Mouse (Mus musculus) bone marrow macrophage, adult 2 months (primary cell): ENCODE data around the gene Ythdf1. TPM values are rescaled to one million over a fixed set of nuclear protein-coding genes. Genes with fewer than 3 reads are reported as not detected.

Experiments
- H3K27ac ChIP-seq: 2 replicates; pipeline ENCODE4 v1.5.1; 2012; ENCODE audit warnings: low read depth, low read length; ENCODE audit not compliant: insufficient read depth
- H3K4me1 ChIP-seq: 2 replicates; pipeline ENCODE4 v1.6.1; 2012; ENCODE audit warnings: low read length; ENCODE audit not compliant: control insufficient read depth, insufficient read depth
- H3K4me3 ChIP-seq: 2 replicates; pipeline ENCODE4 v1.5.1; 2012; ENCODE audit warnings: mild to moderate bottlenecking, low read length, moderate library complexity; ENCODE audit not compliant: insufficient read depth
- CTCF ChIP-seq: IDR thresholded peaks from 2 replicates; pipeline ENCODE4 v1.5.1; 2012; ENCODE audit warnings: low read depth, mild to moderate bottlenecking, low read length, moderate library complexity
- POLR2A ChIP-seq: IDR thresholded peaks from 2 replicates; pipeline ENCODE4 v1.6.1; 2012; ENCODE audit warnings: mild to moderate bottlenecking, low read depth, low read length, borderline replicate concordance
- polyA plus RNA-seq: library from polyadenylated mRNA; stranded (reverse); fragments of >200 nt; gene quantifications from 2 replicates; pipeline ENCODE4 v1.2.4, GENCODE M21; 2012; ENCODE audit not compliant: missing spikeins, insufficient read depth, insufficient read length

Gene Ythdf1
- polyA plus RNA-seq: 32.4 and 34.0 TPM in 2 replicates

- H3K4me1 ChIP-seq: peaks cover 15% of the 10 kb centered on the region
- H3K4me3 ChIP-seq: peak within 1 kb of the TSS; percentile 91
- no peak for TF ChIP-seq CTCF
- TF ChIP-seq POLR2A: no peak
- peak within 1 kb of the TSS; percentile 21; the same call in 1 of the 2 replicates for H3K27ac ChIP-seq
Observed at GRCm38 (mm10) chr2:180920810-180921400, at the start of gene Ythdf1. TSS of gene Ythdf1 (minus strand) at chr2:180920949.

GRCm38 (mm10) chr2:180967010-180967763, 46.4 kb upstream of the Ythdf1 start, which contains the start of gene Arfgap1:
TSS of gene Arfgap1 (plus strand) at chr2:180967225.
- peak; percentile 58; the same call in 1 of the 2 replicates for TF ChIP-seq POLR2A
- no peak for TF ChIP-seq CTCF
- peaks cover 32% of the 10 kb centered on the region for H3K4me1 ChIP-seq
- H3K4me3 ChIP-seq: peak within 1 kb of the TSS; percentile 98
- peak within 1 kb of the TSS; percentile 83 for H3K27ac ChIP-seq

GRCm38 (mm10) chr2:180966092-180966882, 45.5 kb upstream of the Ythdf1 start:
- peak overlapping the region; percentile 98 for H3K4me3 ChIP-seq
- H3K27ac ChIP-seq: peak overlapping the region; percentile 83
- TF ChIP-seq CTCF (no peak), POLR2A (no peak)
- peaks cover 27% of the 10 kb centered on the region for H3K4me1 ChIP-seq

GRCm38 (mm10) chr2:180963956-180964355, 43.2 kb upstream of the Ythdf1 start:
- no peak overlapping the region for H3K4me3 ChIP-seq

GRCm38 (mm10) chr2:180962616-180963308, 42.0 kb upstream of the Ythdf1 start:
- no peak for TF ChIP-seq CTCF
- no peak for TF ChIP-seq POLR2A
- Histone ChIP-seq H3K4me3 (no peak overlapping the region), H3K27ac (no peak overlapping the region), H3K4me1 (peaks cover 3% of the 10 kb centered on the region)

More at GRCm38 (mm10) chr2:180963956-180964355, 43.2 kb upstream of the Ythdf1 start:
- peak; percentile 81 for TF ChIP-seq CTCF
- no peak for TF ChIP-seq POLR2A
- Histone ChIP-seq H3K27ac (no peak overlapping the region), H3K4me1 (peaks cover 8% of the 10 kb centered on the region)

- Histone ChIP-seq H3K27ac (no peak overlapping the region), H3K4me3 (no peak overlapping the region), H3K4me1 (peaks cover 8% of the 10 kb centered on the region)
- TF ChIP-seq CTCF: no peak
- TF ChIP-seq POLR2A: no peak
Observed at GRCm38 (mm10) chr2:180960187-180960586, 39.4 kb upstream of the Ythdf1 start.

GRCm38 (mm10) chr2:180959605-180960004, 38.9 kb upstream of the Ythdf1 start:
- Histone ChIP-seq H3K4me3 (no peak overlapping the region), H3K27ac (no peak overlapping the region), H3K4me1 (peaks cover 8% of the 10 kb centered on the region)
- TF ChIP-seq CTCF: no peak
- TF ChIP-seq POLR2A: no peak

- H3K4me3 ChIP-seq: peak within 1 kb of the TSS; percentile 20; the same call in 1 of the 2 replicates
- TF ChIP-seq POLR2A: no peak
- no peak for TF ChIP-seq CTCF
Observed at GRCm38 (mm10) chr2:180954061-180955047, 33.6 kb upstream of the Ythdf1 start, which contains the start of gene Nkain4. TSS of gene Nkain4 (minus strand) at chr2:180954699.

More at GRCm38 (mm10) chr2:180954061-180955047, 33.6 kb upstream of the Ythdf1 start, which contains the start of gene Nkain4:
- Histone ChIP-seq H3K27ac (no peak within 1 kb of the TSS), H3K4me1 (peaks cover 8% of the 10 kb centered on the region)
